Mouse (Mus musculus) small intestine, adult 2 months (tissue): ENCODE data around the gene Qk.

Source experiments
- CTCF ChIP-seq: fragments of 200-500 bp; IDR thresholded peaks from 2 replicates; pipeline ENCODE4 v1.5.1; 2012; ENCODE audit warnings: low read depth, mild to moderate bottlenecking, control low read depth, inconsistent platforms, low read length, moderate library complexity, mixed read lengths; ENCODE audit not compliant: insufficient replicate concordance, insufficient read length; ENCODE audit errors: extremely low read depth
- POLR2A ChIP-seq: fragments of 200-500 bp; IDR thresholded peaks from 2 replicates; pipeline ENCODE4 v1.6.1; 2012; ENCODE audit warnings: low read depth, mild to moderate bottlenecking, control low read depth, inconsistent platforms, low read length, moderate library complexity

- TF ChIP-seq CTCF (no peak), POLR2A (no peak)
Measured at GRCm38 (mm10) chr17:10367044-10367443, 47.4 kb upstream of the Qk start.
